Mouse (Mus musculus) midbrain, embryonic 14.5 days (tissue): ENCODE data around the gene Flna. TPM values are rescaled to one million over a fixed set of nuclear protein-coding genes. Genes with fewer than 3 reads are reported as not detected.
"Not testable (repeated sequence)": the region's sequence is repeated elsewhere in the genome, so short reads cannot be mapped to it uniquely, and the experiment has no call there.

Experiments
- ATAC-seq: fragments of 200-750 bp; cut with Nextera tagmentation; 2 replicates; pipeline ENCODE4 v1.8.0; 2017; ENCODE audit warnings: moderate number of reproducible peaks, moderate library complexity; ENCODE audit not compliant: low FRiP score, low TSS enrichment
- DNase-seq: peaks from one replicate; pipeline ENCODE4 v3.0.0-alpha.2; 2015
- H3K27ac ChIP-seq: fragments of 300-500 bp; sonication (generic); replicated peaks from 2 replicates; pipeline ENCODE4 v1.5.1; 2014; ENCODE audit warnings: mild to moderate bottlenecking, low read depth, low read length, moderate library complexity
- H3K27me3 ChIP-seq: fragments of 300-500 bp; sonication (generic); 2 replicates; pipeline ENCODE4 v1.6.1; 2014; ENCODE audit warnings: low read length, control low read depth, mixed read lengths; ENCODE audit not compliant: control insufficient read depth, insufficient read depth
- H3K36me3 ChIP-seq: fragments of 300-500 bp; sonication (generic); 2 replicates; pipeline ENCODE4 v1.6.1; 2014; ENCODE audit warnings: low read length, control low read depth; ENCODE audit not compliant: control insufficient read depth, insufficient read depth
- H3K4me1 ChIP-seq: fragments of 300-500 bp; sonication (generic); 2 replicates; pipeline ENCODE4 v1.6.1; 2014; ENCODE audit warnings: mild to moderate bottlenecking, antibody characterized with exemption, low read length, control low read depth; ENCODE audit not compliant: control insufficient read depth, insufficient read depth
- H3K4me2 ChIP-seq: fragments of 300-500 bp; sonication (generic); 2 replicates; pipeline ENCODE4 v1.6.1; 2014; ENCODE audit warnings: mild to moderate bottlenecking, low read length, moderate library complexity
- H3K4me3 ChIP-seq: fragments of 300-500 bp; sonication (generic); replicated peaks from 2 replicates; pipeline ENCODE4 v1.5.1; 2014; ENCODE audit warnings: low read depth, low read length
- H3K9ac ChIP-seq: fragments of 300-500 bp; sonication (generic); replicated peaks from 2 replicates; pipeline ENCODE4 v1.6.1; 2014; ENCODE audit warnings: mild to moderate bottlenecking, low read length, moderate library complexity
- H3K9me3 ChIP-seq: fragments of 300-500 bp; sonication (generic); 2 replicates; pipeline ENCODE4 v1.6.1; 2016; ENCODE audit warnings: low read length, control low read depth, mixed read lengths; ENCODE audit not compliant: control insufficient read depth
- WGBS: fragments of 180-500 bp; shearing (Covaris S2); extraction: QIAGEN DNeasy Blood & Tissue Kit; methylation state at CpG from one replicate; pipeline ENCODE4 v1.1.7; 2014; 5-methylcytosine and 5-hydroxymethylcytosine counted together
- polyA plus RNA-seq: library from polyadenylated mRNA; unstranded; fragments of >200 nt; fragmentation: Nextera tagmentation; extraction: Ambion mirVana; gene quantifications from 2 replicates; pipeline ENCODE4 v1.2.1, GENCODE M21; 2014

The Flna gene
- polyA plus RNA-seq, 1 experiment from 2014 or later: 102 TPM

- Histone ChIP-seq H3K27ac (peak overlapping the region; percentile 86; the same call in 1 of the 2 replicates), H3K9me3 (no peaks in the 10 kb centered on the region), H3K36me3 (peaks cover 43% of the 10 kb centered on the region), H3K27me3 (no peaks in the 10 kb centered on the region), H3K4me3 (peak overlapping the region; percentile 54), H3K4me1 (peaks cover 6% of the 10 kb centered on the region; the same call in 1 of the 2 replicates), H3K4me2 (peak overlapping the region; percentile 68), H3K9ac (no peak overlapping the region; the same call in 1 of the 2 replicates)
- ATAC-seq (no peak), DNase-seq (peak; percentile 2)
- WGBS: 72% methylated on average over 3 of the region's 3 CpGs
Observed at GRCm38 (mm10) chrX:74243807-74244206, 5.8 kb downstream of the Flna start.

DNA sequence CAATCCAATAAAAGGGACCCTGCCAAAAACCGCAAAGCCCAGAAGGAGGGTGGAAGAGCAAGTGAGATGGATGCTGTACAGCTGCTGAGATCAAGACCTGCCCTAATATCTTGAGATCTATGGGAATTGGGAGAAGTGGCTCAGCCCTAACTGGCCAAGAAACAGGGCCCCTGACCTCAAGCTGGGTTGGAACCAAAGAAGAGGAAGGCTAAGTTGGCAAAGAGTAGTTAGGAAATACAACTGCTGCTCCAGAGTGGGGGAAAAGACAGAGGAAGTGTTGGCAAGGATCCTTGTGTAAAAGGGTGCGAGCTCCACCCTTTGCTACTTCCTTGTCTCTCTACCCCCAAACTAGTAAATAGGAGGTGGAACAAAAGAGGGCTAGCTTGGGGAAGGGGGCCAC is 6.2 kb downstream of the Flna start:
- DNase-seq: no peak
- 87% methylated on average over 2 of the region's 2 CpGs for WGBS
- Histone ChIP-seq H3K36me3 (peaks cover 46% of the 10 kb centered on the region), H3K4me2 (peak overlapping the region; percentile 68), H3K27me3 (no peaks in the 10 kb centered on the region), H3K4me1 (peaks cover 6% of the 10 kb centered on the region; the same call in 1 of the 2 replicates), H3K9me3 (no peaks in the 10 kb centered on the region), H3K4me3 (peak overlapping the region; percentile 54), H3K9ac (no peak overlapping the region), H3K27ac (no peak overlapping the region)
- no peak for ATAC-seq

DNA sequence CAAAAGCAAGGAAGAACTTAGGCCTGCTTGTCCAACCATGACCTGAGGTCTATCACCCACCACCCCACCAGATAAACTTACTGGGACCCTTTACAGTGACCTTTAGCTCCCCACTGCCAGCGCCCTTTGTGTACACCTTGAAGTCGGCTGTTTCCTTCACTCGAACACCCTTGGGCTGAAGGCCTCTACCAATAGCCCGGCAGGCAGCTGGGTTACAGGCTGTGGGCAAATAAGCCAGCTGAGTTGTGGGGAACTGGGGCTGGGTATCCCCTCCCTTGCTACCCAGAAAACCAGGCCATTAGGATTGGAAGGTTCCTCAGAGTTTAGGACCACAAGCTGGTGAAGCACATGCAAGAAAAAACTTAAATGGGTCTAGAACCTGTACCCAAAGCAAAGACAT is 9.3 kb downstream of the Flna start:
- no peaks in the 10 kb centered on the region for H3K9me3 ChIP-seq
- DNase-seq (no peak), ATAC-seq (no peak)
- H3K27me3 ChIP-seq: no peaks in the 10 kb centered on the region
- no peak overlapping the region for H3K27ac ChIP-seq
- H3K4me3 ChIP-seq: no peak overlapping the region
- 96% methylated on average over 4 of the region's 4 CpGs for WGBS
- peaks cover 73% of the 10 kb centered on the region for H3K36me3 ChIP-seq
- H3K9ac ChIP-seq: no peak overlapping the region
- peaks cover 6% of the 10 kb centered on the region; the same call in 1 of the 2 replicates for H3K4me1 ChIP-seq
- no peak overlapping the region for H3K4me2 ChIP-seq

DNA sequence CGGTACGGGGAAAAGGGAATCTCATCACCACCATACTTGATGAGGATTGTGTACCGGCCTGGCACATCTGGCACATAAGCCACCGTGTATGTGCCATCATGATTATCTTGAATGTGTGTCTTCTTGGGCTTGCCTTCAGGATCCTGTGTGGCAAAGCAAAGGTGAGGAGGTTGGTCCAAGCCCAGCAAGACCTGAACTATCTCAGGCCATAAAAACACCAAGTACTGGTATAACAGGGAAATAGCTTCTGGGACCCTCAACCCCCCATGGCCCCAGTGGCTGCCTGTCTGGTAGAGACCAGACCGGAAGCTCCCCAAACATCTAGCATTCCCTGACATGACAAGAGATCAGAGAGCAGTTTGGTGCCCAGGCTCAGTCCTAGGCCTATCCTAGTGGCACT is 16.4 kb downstream of the Flna start:
- Histone ChIP-seq H3K9ac (no peak overlapping the region), H3K36me3 (peaks cover 95% of the 10 kb centered on the region), H3K27me3 (no peaks in the 10 kb centered on the region), H3K27ac (no peak overlapping the region), H3K4me2 (no peak overlapping the region), H3K9me3 (no peaks in the 10 kb centered on the region), H3K4me1 (no peaks in the 10 kb centered on the region), H3K4me3 (no peak overlapping the region)
- WGBS: 91% methylated on average over 5 of the region's 5 CpGs
- ATAC-seq: no peak
- no peak for DNase-seq

- Histone ChIP-seq H3K27ac (no peak overlapping the region), H3K27me3 (no peaks in the 10 kb centered on the region), H3K9ac (no peak overlapping the region), H3K4me2 (no peak overlapping the region), H3K4me3 (no peak overlapping the region), H3K36me3 (peaks cover 100% of the 10 kb centered on the region), H3K9me3 (no peaks in the 10 kb centered on the region), H3K4me1 (no peaks in the 10 kb centered on the region)
- DNase-seq: no peak
- 61% methylated on average over 1 of the region's 1 CpGs for WGBS
- ATAC-seq: no peak
Observed at GRCm38 (mm10) chrX:74230038-74230437, 19.6 kb downstream of the Flna start.

DNA sequence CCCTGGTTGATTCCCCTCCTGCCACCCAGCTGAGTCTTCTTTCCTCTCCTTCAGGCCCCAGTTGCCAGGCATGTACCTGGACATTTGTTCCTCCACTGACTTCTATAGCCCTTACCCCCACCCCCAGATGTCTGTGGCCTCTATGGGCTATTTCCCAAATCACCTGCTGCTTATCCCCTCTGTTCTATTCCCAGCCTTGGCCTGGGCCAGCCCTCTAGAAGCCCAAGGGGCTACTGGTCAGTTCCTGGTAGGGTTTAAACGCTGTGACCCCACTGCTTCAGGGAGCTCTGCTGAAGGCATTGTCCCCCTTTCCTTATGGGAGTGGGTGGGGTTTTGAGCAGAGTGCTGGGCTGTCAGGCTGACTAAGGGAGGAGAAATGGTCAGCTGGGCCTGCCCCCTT is 29.5 kb downstream of the Flna start:
- not testable (repeated sequence) for ATAC-seq, H3K4me2 ChIP-seq
- WGBS: 50% methylated on average over 1 of the region's 1 CpGs

DNA sequence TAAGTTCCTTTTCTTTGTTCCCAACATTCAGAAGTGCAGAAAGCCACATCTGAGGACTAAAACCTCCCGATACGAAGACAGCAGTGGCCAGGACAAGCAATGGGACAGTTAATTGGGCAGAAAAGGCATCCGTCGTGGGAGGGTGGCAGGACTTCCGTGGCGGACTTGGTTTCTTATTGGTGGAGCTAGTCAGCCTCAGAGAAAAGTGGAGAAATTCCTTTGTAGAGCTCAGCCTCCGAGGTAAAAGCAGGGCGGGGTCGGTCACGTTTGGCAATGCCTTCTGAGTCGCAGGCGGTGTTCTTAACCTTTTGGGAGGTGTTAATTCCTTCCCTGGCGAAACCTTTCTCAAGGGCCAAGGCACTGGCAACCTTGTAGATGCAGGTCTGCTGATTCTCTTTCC is 30.2 kb downstream of the Flna start:
- no peak for DNase-seq
- Histone ChIP-seq H3K9me3 (no peaks in the 10 kb centered on the region), H3K9ac (no peak overlapping the region), H3K4me1 (no peaks in the 10 kb centered on the region), H3K4me3 (no peak overlapping the region), H3K27me3 (no peaks in the 10 kb centered on the region), H3K27ac (no peak overlapping the region), H3K4me2 (no peak overlapping the region), H3K36me3 (peaks cover 20% of the 10 kb centered on the region)
- no peak for ATAC-seq
- WGBS: 67% methylated on average over 13 of the region's 13 CpGs

More for the DNA sequence above, 29.5 kb downstream of the Flna start:
- peaks cover 24% of the 10 kb centered on the region for H3K36me3 ChIP-seq
- not testable (repeated sequence) for H3K9me3 ChIP-seq, H3K27me3 ChIP-seq, H3K4me1 ChIP-seq, H3K4me3 ChIP-seq, DNase-seq, H3K27ac ChIP-seq, H3K9ac ChIP-seq

DNA sequence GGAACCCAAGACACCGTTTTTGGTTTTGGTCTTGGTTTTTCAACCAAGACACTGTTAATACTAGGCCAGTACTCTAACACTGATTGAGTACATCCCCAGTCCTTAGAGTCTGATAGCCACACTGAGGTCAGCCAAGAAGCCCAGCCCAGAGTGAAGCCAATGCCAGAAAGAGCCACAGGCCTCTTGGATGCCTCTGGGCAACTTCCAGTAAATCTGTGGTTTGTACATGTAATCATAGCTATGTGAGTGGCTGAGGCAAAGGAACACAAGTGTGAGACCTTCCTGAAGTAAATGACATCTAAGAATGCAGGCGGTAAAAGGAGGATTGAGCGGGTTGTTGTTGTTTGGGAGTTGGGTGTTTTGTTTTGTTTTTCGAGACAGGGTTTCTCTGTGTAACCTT is 31.1 kb downstream of the Flna start:
- ATAC-seq (no peak), DNase-seq (no peak)
- Histone ChIP-seq H3K27ac (no peak overlapping the region), H3K9ac (no peak overlapping the region), H3K4me1 (no peaks in the 10 kb centered on the region), H3K27me3 (no peaks in the 10 kb centered on the region), H3K36me3 (peaks cover 13% of the 10 kb centered on the region), H3K4me2 (no peak overlapping the region), H3K9me3 (no peaks in the 10 kb centered on the region), H3K4me3 (no peak overlapping the region)
- 96% methylated on average over 4 of the region's 4 CpGs for WGBS

DNA sequence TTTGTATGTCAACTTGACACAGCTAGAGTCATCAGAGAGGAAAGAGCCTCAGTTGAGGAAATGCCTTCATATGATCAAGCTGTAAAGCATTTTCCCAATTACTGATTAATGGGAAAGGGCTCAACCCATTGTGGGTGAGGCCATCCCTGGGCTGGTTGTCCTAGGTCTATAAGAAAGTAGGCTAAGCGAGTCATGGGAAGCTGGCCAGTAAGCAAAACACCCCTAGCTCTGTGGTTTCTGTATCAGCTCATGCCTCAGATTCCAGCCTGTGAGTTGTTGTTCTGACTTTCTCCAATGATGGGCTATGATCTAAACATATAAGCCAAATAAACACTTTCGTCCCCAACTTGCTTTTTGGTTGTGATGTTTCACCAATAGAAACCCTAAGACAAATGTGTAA is 46.1 kb downstream of the Flna start:
- no peak for ATAC-seq
- no peak overlapping the region for H3K9ac ChIP-seq

More for the DNA sequence above, 46.1 kb downstream of the Flna start:
- no peak for DNase-seq
- no peaks in the 10 kb centered on the region for H3K9me3 ChIP-seq
- no peaks in the 10 kb centered on the region for H3K4me1 ChIP-seq
- no peaks in the 10 kb centered on the region for H3K27me3 ChIP-seq
- no peak overlapping the region for H3K4me3 ChIP-seq
- H3K4me2 ChIP-seq: no peak overlapping the region
- H3K36me3 ChIP-seq: no peaks in the 10 kb centered on the region
- 91% methylated on average over 2 of the region's 2 CpGs for WGBS
- H3K27ac ChIP-seq: no peak overlapping the region
